Mouse (Mus musculus) lung, postnatal 36 days (tissue): Measurements from ENCODE around the gene Moap1.
A peak's percentile ranks its signal among the peaks of the same experiment; 100 is the strongest.

Experiments used
- DNase-seq: peaks from one replicate; pipeline ENCODE4 v3.0.0; 2022; ENCODE audit warnings: mixed read lengths

The Moap1 gene

DNA sequence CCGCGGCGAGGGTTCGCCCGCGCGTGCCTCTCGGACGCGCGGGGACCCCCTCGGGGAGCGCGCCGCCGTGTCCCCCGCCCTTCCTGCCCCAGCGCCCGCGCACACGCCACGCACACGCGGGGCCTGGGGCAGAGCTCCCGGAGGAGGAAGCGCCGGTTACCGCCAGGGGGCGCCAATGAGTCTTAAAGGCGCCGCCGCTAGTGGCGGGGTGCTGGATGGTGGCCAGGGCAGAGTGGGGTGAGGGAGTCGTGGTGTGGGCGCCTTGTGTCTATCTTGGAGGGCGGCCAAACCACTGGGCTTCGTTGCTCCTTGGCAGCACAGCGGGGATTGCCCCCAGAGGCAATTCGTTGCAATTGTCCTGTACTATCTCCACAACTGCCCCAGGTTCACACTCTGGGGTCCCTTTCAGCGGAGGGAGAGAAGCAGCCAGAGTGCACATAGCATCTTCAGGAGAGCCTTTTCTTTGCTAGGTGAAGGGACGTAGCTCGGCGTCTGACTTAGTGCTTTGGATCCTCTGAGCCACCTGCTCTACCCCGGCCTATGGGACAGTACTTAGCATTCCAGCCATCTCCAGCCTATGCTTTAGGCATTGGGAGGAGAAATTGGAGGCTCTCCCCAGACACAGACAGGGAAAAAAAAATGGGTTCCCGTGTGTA, 38.1 kb downstream of the Moap1 start:
- peak; percentile 89 for DNase-seq

- DNase-seq = peak; percentile 50
Observed at GRCm38 (mm10) chr12:102704457-102705198, 38.8 kb downstream of the Moap1 start, which contains the start of gene Itpk1. Gene Itpk1, minus strand, starts transcription at chr12:102704930.

GRCm38 (mm10) chr12:102703921-102704408, 39.5 kb downstream of the Moap1 start:
- DNase-seq = no peak

DNA sequence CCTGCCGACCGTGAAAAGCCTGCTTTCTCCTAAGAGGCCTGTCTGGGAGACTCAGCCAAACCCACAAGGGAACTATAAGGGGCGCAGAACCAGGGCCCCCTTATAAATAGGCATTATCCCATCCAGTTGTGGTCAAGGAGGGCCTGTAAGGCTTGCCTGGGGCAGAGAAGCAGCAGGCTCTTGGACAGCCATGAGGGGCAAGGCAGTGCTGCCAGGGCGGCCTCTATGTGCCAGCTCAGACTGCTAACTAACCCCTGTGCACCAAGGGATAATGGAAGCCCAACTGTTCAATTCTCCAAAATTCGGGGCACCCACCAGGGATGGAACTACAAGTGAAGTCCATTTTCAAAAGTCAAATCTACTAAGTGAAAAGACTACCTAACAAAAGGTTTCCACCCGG, 40.0 kb downstream of the Moap1 start:
- DNase-seq = no peak

GRCm38 (mm10) chr12:102703111-102703412, 40.4 kb downstream of the Moap1 start:
- peak; percentile 63 for DNase-seq

GRCm38 (mm10) chr12:102702356-102703110, 40.9 kb downstream of the Moap1 start:
- DNase-seq = peak; percentile 95

DNA sequence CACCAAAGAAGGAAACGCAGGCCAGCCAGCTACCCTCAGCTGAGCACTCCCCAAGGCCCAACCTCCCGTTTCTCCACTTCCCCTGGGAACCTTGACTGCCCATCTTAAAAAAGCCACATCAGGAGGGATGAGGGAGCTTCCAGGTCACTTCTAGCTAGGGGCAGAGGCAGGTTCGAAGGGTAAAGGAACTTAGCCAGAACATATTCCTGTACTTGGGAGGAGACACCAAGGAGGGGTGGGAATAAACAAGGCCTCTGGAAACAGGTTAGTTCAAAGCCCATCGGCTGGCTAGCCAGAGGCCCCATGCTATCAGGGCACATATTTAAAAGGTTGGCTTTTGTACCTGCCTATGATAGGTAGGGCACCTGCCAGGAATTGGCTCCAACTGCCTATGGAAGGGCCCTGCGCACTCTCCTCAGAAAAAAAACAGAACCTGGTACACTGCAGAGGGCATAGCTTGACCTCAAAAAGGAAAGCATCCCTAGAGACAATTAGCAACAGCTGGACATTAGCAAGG, 41.7 kb downstream of the Moap1 start:
- DNase-seq = no peak

GRCm38 (mm10) chr12:102700453-102700852, 43.0 kb downstream of the Moap1 start:
- DNase-seq = no peak

DNA sequence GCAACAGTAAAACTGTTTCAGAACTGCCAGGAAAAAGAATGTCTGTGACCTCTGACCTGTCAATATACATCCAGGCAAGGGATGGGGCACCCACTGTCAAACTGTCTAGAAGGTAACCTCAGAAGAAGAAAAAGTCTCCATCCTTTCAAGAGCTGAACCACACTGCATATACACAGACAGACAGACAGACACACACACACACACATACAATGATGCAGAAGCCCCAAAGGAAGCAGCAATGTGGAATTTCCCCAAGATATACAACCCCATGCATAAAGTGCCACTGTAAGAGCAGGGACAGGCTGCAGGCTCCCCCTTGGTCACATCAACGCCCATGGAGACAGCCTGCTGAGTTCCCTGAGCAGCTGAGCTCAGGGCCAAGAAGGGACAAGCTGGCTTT, 44.3 kb downstream of the Moap1 start:
- DNase-seq = no peak

- no peak for DNase-seq
Observed at GRCm38 (mm10) chr12:102698089-102698684, 45.3 kb downstream of the Moap1 start.

DNA sequence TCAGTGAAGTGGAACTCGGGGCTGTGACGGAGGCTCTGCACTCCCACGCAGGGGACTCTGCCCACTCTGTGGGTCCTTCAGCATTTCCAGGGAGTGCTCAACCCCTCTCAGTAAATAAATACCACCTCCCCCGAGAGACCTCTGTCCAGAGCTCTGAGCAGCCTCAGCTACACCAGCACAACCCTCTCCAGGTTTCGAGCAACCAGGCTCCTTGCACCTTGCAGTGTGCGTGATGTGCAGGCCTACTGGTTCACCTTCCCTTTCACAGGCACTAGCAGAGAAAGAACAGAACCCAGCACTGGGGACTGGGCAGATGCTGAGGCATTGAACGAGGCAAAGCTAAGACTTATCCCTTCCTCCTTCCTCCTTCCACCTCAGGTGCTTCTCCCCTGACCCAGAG, 46.1 kb downstream of the Moap1 start:
- no peak for DNase-seq

- DNase-seq = no peak
Observed at GRCm38 (mm10) chr12:102696635-102697354, 46.7 kb downstream of the Moap1 start.

DNA sequence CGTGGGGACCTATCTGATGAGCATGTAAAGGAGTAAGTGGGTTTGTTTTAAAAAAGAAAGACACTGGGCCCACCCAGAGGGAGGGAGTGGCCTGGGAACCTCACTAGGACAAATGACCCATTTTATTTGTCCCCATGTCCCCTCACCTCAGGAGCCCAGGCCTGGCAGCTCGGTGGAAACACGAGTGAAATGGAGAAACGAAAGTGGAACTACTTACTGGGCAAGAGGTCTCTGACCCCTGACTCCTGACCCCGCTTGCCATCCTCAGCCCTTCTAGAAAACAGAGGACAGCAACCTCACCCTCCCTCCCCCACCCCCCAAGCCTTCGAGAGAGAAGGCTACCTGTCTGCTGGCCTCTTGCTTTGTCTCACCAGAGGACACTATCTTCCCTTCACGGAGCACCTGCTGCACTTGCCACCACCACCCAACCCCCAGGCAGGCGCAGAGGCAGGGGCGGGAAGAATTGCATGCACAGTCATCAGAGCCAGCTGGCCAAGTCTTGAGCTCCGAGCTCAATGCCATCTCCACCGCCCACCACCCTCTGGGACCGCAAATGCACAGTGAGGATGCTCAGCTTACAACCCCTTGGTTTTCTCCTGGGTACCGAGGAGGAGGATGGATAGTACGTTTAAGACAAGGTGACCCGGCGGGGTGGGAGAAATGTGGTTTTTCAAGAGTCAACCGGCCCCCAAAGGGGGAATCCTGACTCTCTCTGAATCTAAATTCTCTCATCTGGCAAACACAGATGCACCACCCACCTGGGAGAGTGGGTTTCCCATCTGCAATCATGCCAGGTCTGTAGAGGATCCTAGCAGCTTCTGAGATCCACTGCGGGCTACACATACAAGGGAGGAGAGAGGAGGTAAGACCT, 47.9 kb downstream of the Moap1 start:
- DNase-seq = no peak
